Mouse (Mus musculus) ES-E14 (cell line): ENCODE data around the gene Nlrc3. TPM values are rescaled to one million over a fixed set of nuclear protein-coding genes. Genes with fewer than 3 reads are reported as not detected.
"Not testable (repeated sequence)": the region's sequence is repeated elsewhere in the genome, so short reads cannot be mapped to it uniquely, and the experiment has no call there.

ENCODE experiments used
- DNase-seq: peaks from one replicate; pipeline ENCODE4 v3.0.0-alpha.2; 2013; ENCODE audit warnings: low read depth, low spot score
- H3K27ac ChIP-seq: 2 replicates; pipeline ENCODE4 v1.5.1; 2012; ENCODE audit warnings: low read depth, mild to moderate bottlenecking, low read length, moderate library complexity, mixed read lengths; ENCODE audit not compliant: poor library complexity, insufficient read depth, severe bottlenecking
- H3K36me3 ChIP-seq: 2 replicates; pipeline ENCODE4 v1.6.1; 2012; ENCODE audit warnings: mild to moderate bottlenecking, low read length, moderate library complexity, mixed read lengths; ENCODE audit not compliant: control insufficient read depth, poor library complexity, insufficient read depth, severe bottlenecking
- H3K4me1 ChIP-seq, 2 experiments: fragments of 150-350 bp in 1 of 2; sonication (generic) in 1 of 2; 2 replicates each; pipeline ENCODE4 v1.6.1; 2012; ENCODE audit warnings: low read length in 2 of 2, mild to moderate bottlenecking in 1 of 2, mixed read lengths in 1 of 2; ENCODE audit not compliant: control insufficient read depth in 2 of 2, insufficient read depth in 2 of 2, poor library complexity in 1 of 2
- H3K4me3 ChIP-seq, 2 experiments: fragments of 150-350 bp in 1 of 2; sonication (generic) in 1 of 2; 2 replicates each; pipeline ENCODE4 v1.5.1; 2012; ENCODE audit warnings: low read length in 2 of 2, low read depth in 1 of 2, mild to moderate bottlenecking in 1 of 2, mixed read lengths in 1 of 2; ENCODE audit not compliant: insufficient read depth in 1 of 2, poor library complexity in 1 of 2, severe bottlenecking in 1 of 2
- H3K9ac ChIP-seq: 2 replicates; pipeline ENCODE4 v1.6.1; 2012; ENCODE audit warnings: low read depth, mild to moderate bottlenecking, low read length, mixed read lengths; ENCODE audit not compliant: poor library complexity, insufficient read depth, severe bottlenecking
- H3K9me3 ChIP-seq: fragments of 150-350 bp; sonication (generic); 2 replicates; pipeline ENCODE4 v1.6.1; 2012; ENCODE audit warnings: low read depth, mild to moderate bottlenecking, low read length; ENCODE audit not compliant: control insufficient read depth, insufficient read depth
- CHD2 ChIP-seq: IDR thresholded peaks from 2 replicates; pipeline ENCODE4 v1.6.1; 2014; ENCODE audit warnings: mild to moderate bottlenecking, low read depth, low read length, inconsistent platforms
- HCFC1 ChIP-seq: IDR thresholded peaks from 2 replicates; pipeline ENCODE4 v1.6.1; 2012; ENCODE audit warnings: low read length, inconsistent platforms, borderline replicate concordance; ENCODE audit not compliant: insufficient read depth
- MAFK ChIP-seq: IDR thresholded peaks from 2 replicates; pipeline ENCODE4 v1.6.1; 2014; ENCODE audit warnings: mild to moderate bottlenecking, low read depth, low read length, inconsistent platforms; ENCODE audit not compliant: insufficient read depth
- ZC3H11A ChIP-seq: IDR thresholded peaks from 2 replicates; pipeline ENCODE4 v1.6.1; 2012; ENCODE audit warnings: low read depth, mild to moderate bottlenecking, inconsistent platforms, low read length, borderline replicate concordance
- ZNF384 ChIP-seq: IDR thresholded peaks from 2 replicates; pipeline ENCODE4 v1.6.1; 2012; ENCODE audit warnings: low read depth, low read length, inconsistent platforms
- in situ Hi-C, 2 experiments: fragments of 600-800 bp; cut with MboI; formaldehyde crosslinking; loops; one replicate each; pipeline ENCODE4 v1.15.1; 2025; ENCODE audit warnings: low sequenced_read_pairs in 2 of 2, inconsistent platforms in 1 of 2; ENCODE audit not compliant: unreplicated experiment in 2 of 2
- total RNA-seq: library from RNA; depleted of rRNA; stranded (reverse); fragments of 300-350 nt; gene quantifications from 2 replicates; pipeline ENCODE4 v1.2.3, GENCODE M21; 2012

Nlrc3 gene
- total RNA-seq, 1 experiment: 2.1 TPM

DNA sequence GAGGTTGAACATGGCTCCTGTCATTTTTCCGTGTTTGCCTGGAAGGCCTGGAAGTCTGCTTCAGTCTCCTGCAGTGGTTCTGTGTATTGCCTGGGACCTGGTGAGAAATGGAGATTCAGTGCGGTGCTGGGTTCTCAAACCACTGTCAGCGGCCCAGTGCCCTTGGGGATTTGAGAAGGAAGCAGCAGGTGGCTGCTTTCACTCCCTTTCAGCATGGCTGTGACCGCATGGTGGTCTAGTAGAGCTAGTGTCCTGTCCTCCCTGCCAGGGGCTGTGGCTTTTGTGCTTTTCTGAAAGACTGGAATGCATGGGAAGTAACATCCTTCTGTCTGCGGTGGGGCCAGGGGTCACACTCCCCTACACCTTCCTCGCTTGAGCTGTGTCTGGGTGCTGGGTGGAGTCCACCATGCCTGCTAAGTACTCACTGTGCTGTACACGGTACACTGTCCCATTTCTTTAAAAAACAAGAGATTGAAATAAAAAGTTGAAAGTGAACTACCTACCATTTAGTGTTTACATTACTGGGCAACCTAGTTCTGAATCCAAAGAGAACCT is 6.8 kb upstream of the Nlrc3 start:
- TF ChIP-seq ZC3H11A: no peak
- no peak for TF ChIP-seq MAFK
- no peak for TF ChIP-seq ZNF384
- TF ChIP-seq HCFC1: no peak
- TF ChIP-seq CHD2: no peak
- H3K36me3 ChIP-seq: peaks cover 64% of the 10 kb centered on the region
- no peak overlapping the region for H3K27ac ChIP-seq
- no peak overlapping the region for H3K9ac ChIP-seq
- in situ Hi-C loops: no loop called here
- DNase-seq: no peak
- peaks cover 0 to under 1% of the 10 kb centered on the region in 2 experiments; a peak in 1 of 4 replicates for H3K4me1 ChIP-seq
- H3K4me3 ChIP-seq: no peak overlapping the region
- H3K9me3 ChIP-seq: no peaks in the 10 kb centered on the region

GRCm38 (mm10) chr16:3982173-3982572 is 5.7 kb upstream of the Nlrc3 start:
- Histone ChIP-seq H3K27ac (no peak overlapping the region), H3K36me3 (peaks cover 58% of the 10 kb centered on the region), H3K4me3 (no peak overlapping the region), H3K9ac (no peak overlapping the region), H3K4me1 (peaks cover 0 to 6% of the 10 kb centered on the region in 2 experiments; a peak in 2 of 4 replicates), H3K9me3 (no peaks in the 10 kb centered on the region)
- TF ChIP-seq HCFC1 (no peak), CHD2 (no peak), MAFK (no peak), ZNF384 (no peak), ZC3H11A (no peak)
- in situ Hi-C loops: no loop called here
- DNase-seq: no peak

DNA sequence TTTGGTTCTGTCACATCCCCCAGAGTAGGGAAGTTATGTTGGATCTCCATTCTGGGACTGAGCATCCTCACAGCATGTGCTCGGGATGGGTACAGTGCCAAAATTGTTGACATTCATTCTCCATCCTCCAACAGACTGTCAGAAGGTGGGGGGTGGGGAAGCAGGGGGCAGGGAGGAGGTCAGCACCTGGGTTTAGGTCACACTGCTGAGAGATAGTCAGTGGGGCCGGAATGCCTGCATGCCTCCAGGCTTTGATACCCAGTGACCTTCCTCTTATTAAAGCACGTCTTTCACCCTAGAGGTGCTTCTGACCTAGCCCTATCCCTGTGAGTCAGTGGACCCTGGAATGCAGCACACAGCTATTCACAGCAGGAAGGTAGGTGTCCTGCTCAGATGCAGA is 280 bp upstream of the Nlrc3 start:
- in situ Hi-C loops: no loop called here
- peak; percentile 12 for DNase-seq
- TF ChIP-seq CHD2: no peak
- TF ChIP-seq ZNF384: no peak
- TF ChIP-seq HCFC1: no peak
- TF ChIP-seq MAFK: no peak
- TF ChIP-seq ZC3H11A: no peak
- H3K4me3 ChIP-seq: no peak overlapping the region
- peaks cover 24% of the 10 kb centered on the region for H3K36me3 ChIP-seq
- no peak overlapping the region for H3K27ac ChIP-seq
- no peaks in the 10 kb centered on the region for H3K9me3 ChIP-seq
- H3K4me1 ChIP-seq: peaks cover 8 to 26% of the 10 kb centered on the region in 2 experiments
- no peak overlapping the region for H3K9ac ChIP-seq

- TF ChIP-seq HCFC1 (no peak), ZC3H11A (no peak), ZNF384 (no peak), CHD2 (no peak), MAFK (no peak)
- DNase-seq: peak; percentile 22
- Histone ChIP-seq H3K36me3 (peaks cover 15% of the 10 kb centered on the region), H3K27ac (no peak overlapping the region), H3K4me3 (peak overlapping the region in 1 of 2 experiments; percentile 42; a peak in 1 of 4 replicates), H3K4me1 (peaks cover 8 to 26% of the 10 kb centered on the region in 2 experiments), H3K9me3 (no peaks in the 10 kb centered on the region), H3K9ac (no peak overlapping the region)
- in situ Hi-C loops: no loop called here
These were observed 774 bp downstream of the Nlrc3 start for GRCm38 (mm10) chr16:3975658-3976057.

DNA sequence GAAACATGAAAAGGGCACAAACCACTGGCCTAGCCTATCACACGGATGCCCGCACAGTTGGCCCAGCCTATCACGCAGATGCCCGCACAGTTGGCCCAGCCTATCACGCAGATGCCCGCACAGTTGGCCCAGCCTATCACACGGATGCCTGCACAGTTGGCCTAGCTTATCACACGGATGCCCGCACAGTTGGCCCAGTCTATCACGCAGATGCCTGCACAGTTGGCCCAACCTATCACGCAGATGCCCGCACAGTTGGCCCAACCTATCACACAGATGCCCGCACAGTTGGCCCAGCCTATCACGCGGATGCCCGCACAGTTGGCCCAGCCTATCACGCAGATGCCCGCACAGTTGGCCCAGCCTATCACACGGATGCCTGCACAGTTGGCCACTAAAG is 2.0 kb downstream of the Nlrc3 start:
- H3K36me3 ChIP-seq, in situ Hi-C loops, H3K27ac ChIP-seq, H3K9me3 ChIP-seq: not testable (repeated sequence)
- Histone ChIP-seq H3K4me3 (peak overlapping the region in 1 of 2 experiments; percentile 35; a peak in 1 of 4 replicates), H3K4me1 (peaks cover 8 to 26% of the 10 kb centered on the region in 2 experiments), H3K9ac (0 out of 2 replicates have a peak overlapping the region, but pooled peaks have one; percentile 19)
- TF ChIP-seq CHD2: peak; percentile 28; the same call in 1 of the 2 replicates
- peak; percentile 16 for DNase-seq
